Mouse (Mus musculus) midbrain, postnatal 0 days (tissue): ENCODE data around the gene Olfr1350. TPM values are rescaled to one million over a fixed set of nuclear protein-coding genes. Genes with fewer than 3 reads are reported as not detected.

ENCODE experiments used
- ATAC-seq: fragments of 200-750 bp; cut with Nextera tagmentation; 2 replicates; pipeline ENCODE4 v1.8.0; 2017; ENCODE audit warnings: moderate number of reproducible peaks, mild to moderate bottlenecking, moderate TSS enrichment, moderate library complexity; ENCODE audit not compliant: low FRiP score
- DNase-seq: peaks from one replicate; pipeline ENCODE4 v3.0.0-alpha.2; 2015; ENCODE audit warnings: low spot score
- H3K27ac ChIP-seq: fragments of 300-500 bp; sonication (generic); 2 replicates; pipeline ENCODE4 v1.5.1; 2014; ENCODE audit warnings: low read depth, mild to moderate bottlenecking, low read length, mixed read lengths
- H3K27me3 ChIP-seq: fragments of 300-500 bp; sonication (generic); 2 replicates; pipeline ENCODE4 v1.6.1; 2014; ENCODE audit warnings: low read length, control low read depth, mixed read lengths; ENCODE audit not compliant: insufficient read depth
- H3K36me3 ChIP-seq: fragments of 300-500 bp; sonication (generic); 2 replicates; pipeline ENCODE4 v1.6.1; 2014; ENCODE audit warnings: low read length, control low read depth, mixed read lengths; ENCODE audit not compliant: insufficient read depth
- H3K4me1 ChIP-seq: fragments of 300-500 bp; sonication (generic); 2 replicates; pipeline ENCODE4 v1.6.1; 2014; ENCODE audit warnings: mild to moderate bottlenecking, control low read depth, antibody characterized with exemption, low read length, mixed read lengths; ENCODE audit not compliant: insufficient read depth
- H3K4me2 ChIP-seq: fragments of 300-500 bp; sonication (generic); 2 replicates; pipeline ENCODE4 v1.6.1; 2014; ENCODE audit warnings: low read depth, mild to moderate bottlenecking, low read length, mixed read lengths; ENCODE audit not compliant: poor library complexity, severe bottlenecking
- H3K4me3 ChIP-seq: fragments of 300-500 bp; sonication (generic); 2 replicates; pipeline ENCODE4 v1.5.1; 2014; ENCODE audit warnings: low read depth, mild to moderate bottlenecking, low read length, moderate library complexity
- H3K9ac ChIP-seq: fragments of 300-500 bp; sonication (generic); replicated peaks from 2 replicates; pipeline ENCODE4 v1.6.1; 2014; ENCODE audit warnings: mild to moderate bottlenecking, low read length, moderate library complexity, mixed read lengths; ENCODE audit not compliant: poor library complexity, severe bottlenecking
- H3K9me3 ChIP-seq: fragments of 300-500 bp; sonication (generic); 2 replicates; pipeline ENCODE4 v1.6.1; 2016; ENCODE audit warnings: low read length, control low read depth
- CTCF ChIP-seq: IDR thresholded peaks from 2 replicates; pipeline ENCODE4 v1.5.1; 2016; ENCODE audit warnings: antibody characterized with exemption, mild to moderate bottlenecking
- WGBS: fragments of 180-500 bp; shearing (Covaris S2); extraction: QIAGEN DNeasy Blood & Tissue Kit; methylation state at CpG from one replicate; pipeline ENCODE4 v1.1.7; 2014; 5-methylcytosine and 5-hydroxymethylcytosine counted together
- polyA plus RNA-seq: library from polyadenylated mRNA; unstranded; fragments of >200 nt; fragmentation: Nextera tagmentation; extraction: Ambion mirVana; gene quantifications from 2 replicates; pipeline ENCODE4 v1.2.1, GENCODE M21; 2015
- total RNA-seq: library from RNA; depleted of rRNA; stranded (reverse); fragments of >200 nt; gene quantifications from 2 replicates; pipeline ENCODE4 v1.2.3, GENCODE M21; 2014; rRNA removed

Olfr1350 gene
- total and polyA plus RNA-seq, 2 experiments from 2014 or later, result not detected

DNA sequence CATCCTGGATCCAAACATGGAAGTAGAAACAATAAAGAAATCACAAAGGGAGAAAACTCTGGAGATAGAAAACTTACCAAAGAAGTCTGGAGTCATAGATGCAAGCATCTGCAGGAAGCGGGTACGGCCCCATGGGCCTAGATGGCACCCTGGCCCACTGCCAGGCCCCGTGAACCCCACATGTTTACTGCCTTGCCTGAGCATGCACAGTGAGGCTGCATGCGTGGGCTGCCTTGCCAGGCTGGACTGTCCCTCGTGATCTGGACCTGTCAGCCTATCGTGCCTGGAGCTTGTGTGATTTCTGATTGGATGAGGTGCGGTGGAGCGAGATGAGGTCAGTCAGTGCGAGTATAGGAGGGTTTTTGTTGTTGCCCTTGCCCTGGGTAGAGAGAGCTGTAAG, 38.7 kb downstream of the Olfr1350 start:
- H3K4me1 ChIP-seq, result no peaks in the 10 kb centered on the region
- H3K27ac ChIP-seq, result no peak overlapping the region
- peaks cover 6% of the 10 kb centered on the region; the same call in 1 of the 2 replicates for H3K9me3 ChIP-seq
- H3K27me3 ChIP-seq, result no peaks in the 10 kb centered on the region
- no peak overlapping the region for H3K9ac ChIP-seq
- no peak for TF ChIP-seq CTCF
- no peak for ATAC-seq
- no peak for DNase-seq
- H3K36me3 ChIP-seq, result no peaks in the 10 kb centered on the region
- WGBS, result 84% methylated on average over 9 of the region's 9 CpGs
- H3K4me3 ChIP-seq, result no peak overlapping the region
- H3K4me2 ChIP-seq, result no peak overlapping the region

Other genes with a start within 250 kb of the Olfr1350 start
- 6.7 and 9.9 TPM in 2 replicates for gene Zfp583, start 233.6 kb upstream of the Olfr1350 start, total RNA-seq
- gene Zfp583, start 233.6 kb upstream of the Olfr1350 start, polyA plus RNA-seq, result 15.2 and 16.5 TPM in 2 replicates
- gene Gm3854, start 221.1 kb upstream of the Olfr1350 start, total RNA-seq, result 3.4 and 5.0 TPM in 2 replicates
- 4.5 and 5.6 TPM in 2 replicates for gene Gm3854, start 221.1 kb upstream of the Olfr1350 start, polyA plus RNA-seq
- gene Zfp78, start 201.6 kb upstream of the Olfr1350 start, total RNA-seq, result 2.6 and 4.7 TPM in 2 replicates
- 3.3 and 4.3 TPM in 2 replicates for gene Zfp78, start 201.6 kb upstream of the Olfr1350 start, polyA plus RNA-seq
- 14.8 and 16.5 TPM in 2 replicates for gene Zfp28, start 181.5 kb upstream of the Olfr1350 start, total RNA-seq
- 16.4 and 19.5 TPM in 2 replicates for gene Zfp28, start 181.5 kb upstream of the Olfr1350 start, polyA plus RNA-seq
- 19.6 and 21.8 TPM in 2 replicates for gene Smim17, start 166.1 kb upstream of the Olfr1350 start, total RNA-seq
- 6.3 and 7.4 TPM in 2 replicates for gene Smim17, start 166.1 kb upstream of the Olfr1350 start, polyA plus RNA-seq
- gene Gm20715, start 154.6 kb upstream of the Olfr1350 start, total RNA-seq, result 0.47 and 0.77 TPM in 2 replicates
- not detected in 2 replicates for gene Gm20715, start 154.6 kb upstream of the Olfr1350 start, polyA plus RNA-seq
- 0.47 and 5.2 TPM in 2 replicates for gene Olfr1344, start 126.2 kb upstream of the Olfr1350 start, total RNA-seq
- gene Olfr1344, start 126.2 kb upstream of the Olfr1350 start, polyA plus RNA-seq, result 0.28 and 0.36 TPM in 2 replicates
- gene Olfr1336, start 108.7 kb upstream of the Olfr1350 start, total RNA-seq, result not detected in 2 replicates
- gene Olfr1336, start 108.7 kb upstream of the Olfr1350 start, polyA plus RNA-seq, result not detected in 2 replicates
- not detected in 2 replicates for gene Olfr1346, start 97.7 kb upstream of the Olfr1350 start, total RNA-seq
- gene Olfr1346, start 97.7 kb upstream of the Olfr1350 start, polyA plus RNA-seq, result not detected in 2 replicates
- gene Olfr5, start 77.9 kb upstream of the Olfr1350 start, total RNA-seq, result not detected in 2 replicates
- gene Olfr5, start 77.9 kb upstream of the Olfr1350 start, polyA plus RNA-seq, result not detected in 2 replicates
- not detected in 2 replicates for gene Olfr1347, start 65.1 kb upstream of the Olfr1350 start, total RNA-seq
- not detected in 2 replicates for gene Olfr1347, start 65.1 kb upstream of the Olfr1350 start, polyA plus RNA-seq
- gene Olfr1348, start 56.1 kb upstream of the Olfr1350 start, total RNA-seq, result not detected in 2 replicates
- gene Olfr1348, start 56.1 kb upstream of the Olfr1350 start, polyA plus RNA-seq, result not detected in 2 replicates
- gene Olfr1349, start 41.9 kb upstream of the Olfr1350 start, total RNA-seq, result not detected in 2 replicates
- gene Olfr1349, start 41.9 kb upstream of the Olfr1350 start, polyA plus RNA-seq, result not detected in 2 replicates
- gene Zim1, start 131.6 kb downstream of the Olfr1350 start, total RNA-seq, result 32.8 and 47.4 TPM in 2 replicates
- gene Zim1, start 131.6 kb downstream of the Olfr1350 start, polyA plus RNA-seq, result 9.0 and 10.0 TPM in 2 replicates
- 150 and 171 TPM in 2 replicates for gene Peg3, start 165.6 kb downstream of the Olfr1350 start, total RNA-seq
- gene Peg3, start 165.6 kb downstream of the Olfr1350 start, polyA plus RNA-seq, result 74.5 and 92.9 TPM in 2 replicates
- 101 and 117 TPM in 2 replicates for gene Usp29, start 165.7 kb downstream of the Olfr1350 start, total RNA-seq
- 33.2 and 43.3 TPM in 2 replicates for gene Usp29, start 165.7 kb downstream of the Olfr1350 start, polyA plus RNA-seq